In the genomic region with DNA sequence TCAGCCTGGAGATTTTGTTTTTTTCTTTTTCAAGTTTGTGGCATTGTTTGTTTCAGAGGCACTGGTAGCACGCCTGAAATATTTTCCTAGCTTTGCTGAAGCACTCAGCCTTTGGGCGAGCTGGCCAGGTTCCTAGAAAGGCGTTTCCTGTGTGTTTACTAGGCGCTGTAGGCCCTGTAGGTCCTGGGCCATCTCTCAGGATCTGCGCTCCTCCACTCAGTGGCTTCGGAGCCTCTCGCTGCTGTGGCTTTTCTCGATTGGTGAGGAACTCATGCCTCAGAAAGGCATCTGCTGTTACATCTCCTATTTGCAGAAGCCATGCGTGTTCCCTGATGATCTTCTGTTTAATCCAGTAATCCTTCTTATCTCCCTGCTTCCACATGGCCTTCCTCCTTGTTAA, we compare ENCODE assay signal across 10 mouse cellular contexts.
DNase-seq lines count a peak whose midpoint lies in the region; ATAC-seq and TF ChIP-seq lines count a peak whose summit lies in the region.
"Had no signal": no experiment of that assay in that cellular context is flagged by ENCODE, and none has a peak within 500 bp of the region (broad histone marks: within the 10 kb centered on the region; RNA-seq: fewer than 3 reads in every experiment).

No protein-coding gene starts in this region.

- H3K4me2 ChIP-seq in midbrain, embryonic 16.5 days (ENCODE audit: low read length), result no peak overlapping the region
- H3K4me2 ChIP-seq: limb, embryonic 15.5 days had no signal

- TF ChIP-seq CTCF in gastrocnemius, adult 2 months (IDR thresholded peaks at IDR 0.05), result no peak

- WGBS in midbrain, embryonic 16.5 days, result 61% methylated on average over 9 of the region's 9 CpGs

- H3K4me1 ChIP-seq in midbrain, embryonic 16.5 days (ENCODE audit: control insufficient read depth, insufficient read depth, low read length), result peaks cover 10% of the 10 kb centered on the region; the same call in 1 of the 2 replicates

- DNase-seq in left cerebral cortex, postnatal 4 days, result peak; percentile 53
- no peak for DNase-seq in left cerebral cortex, adult 9 months (ENCODE audit: low spot score in 2 of 2)
- DNase-seq in gastrocnemius, adult 2 months, result peak; percentile 77
- peak; percentile 41 for DNase-seq in kidney, adult 9 months
- DNase-seq in cerebellum, adult 11-12 months, result no peak
- DNase-seq in left cerebral cortex, postnatal 14 days (ENCODE audit: low spot score in 2 of 2), result no peak
- DNase-seq: right cerebral cortex, adult 18-20 months had no signal

- H3K27ac ChIP-seq in gastrocnemius, adult 2 months, result peak overlapping the region; percentile 16; the same call in 1 of the 2 replicates
- peak overlapping the region; percentile 58 for H3K27ac ChIP-seq in midbrain, embryonic 16.5 days (ENCODE audit: low read length)
- H3K27ac ChIP-seq: limb, embryonic 15.5 days had no signal

- no peaks in the 10 kb centered on the region for H3K36me3 ChIP-seq in midbrain, embryonic 16.5 days (ENCODE audit: control insufficient read depth, insufficient read depth, low read length)
- H3K36me3 ChIP-seq: limb, embryonic 15.5 days had no signal

- peak; percentile 76; the same call in 1 of the 2 replicates for ATAC-seq in midbrain, embryonic 16.5 days
- no peak for ATAC-seq in megakaryocyte progenitor cell, adult 5-6 weeks (replicated peaks; ENCODE audit: poor library complexity)

- no peak overlapping the region for H3K4me3 ChIP-seq in gastrocnemius, adult 2 months
- H3K4me3 ChIP-seq in midbrain, embryonic 16.5 days (ENCODE audit: low read depth, low read length), result no peak overlapping the region
- H3K4me3 ChIP-seq: limb, embryonic 15.5 days had no signal

- H3K27me3 ChIP-seq in midbrain, embryonic 16.5 days (ENCODE audit: control insufficient read depth, insufficient read depth, low read depth, low read length), result no peaks in the 10 kb centered on the region
- H3K27me3 ChIP-seq: limb, embryonic 15.5 days had no signal

- intact Hi-C loops in left cerebral cortex, postnatal 4 days (cut with DNase I), result no loop called here
- intact Hi-C loops in gastrocnemius, adult 2 months (cut with DNase I), result loop anchor here (10.0 kb wide), 1 partner anchor 216 kb away; no protein-coding TSS in a partner anchor
- intact Hi-C loops in left cerebral cortex, postnatal 14 days (cut with DNase I), result no loop called here

- H3K9ac ChIP-seq in midbrain, embryonic 16.5 days (ENCODE audit: low read depth, low read length), result no peak overlapping the region
- H3K9ac ChIP-seq: limb, embryonic 15.5 days had no signal

- no peaks in the 10 kb centered on the region for H3K9me3 ChIP-seq in midbrain, embryonic 16.5 days (replicated peaks; ENCODE audit: control insufficient read depth, low read length, poor library complexity, severe bottlenecking)
- H3K9me3 ChIP-seq: limb, embryonic 15.5 days had no signal

Comparison
In these comparisons a context has a peak if more than half of its experiments do, and no peak if none do; other contexts are left out.
1. DNase-seq: peak in left cerebral cortex, postnatal 4 days (single experiment), gastrocnemius, adult 2 months (single experiment) and kidney, adult 9 months (single experiment); none in left cerebral cortex, adult 9 months (0 of 2), cerebellum, adult 11-12 months (single experiment) and left cerebral cortex, postnatal 14 days (0 of 2).